Mouse (Mus musculus): ENCODE measurements around the gene Slc25a3. TPM values are rescaled to one million over a fixed set of nuclear protein-coding genes. Genes with fewer than 3 reads are reported as not detected.

Gene Slc25a3
- polyA plus RNA-seq (2012; ENCODE audit: low replicate concordance) = 449 and 476 TPM in 2 replicates

DNA sequence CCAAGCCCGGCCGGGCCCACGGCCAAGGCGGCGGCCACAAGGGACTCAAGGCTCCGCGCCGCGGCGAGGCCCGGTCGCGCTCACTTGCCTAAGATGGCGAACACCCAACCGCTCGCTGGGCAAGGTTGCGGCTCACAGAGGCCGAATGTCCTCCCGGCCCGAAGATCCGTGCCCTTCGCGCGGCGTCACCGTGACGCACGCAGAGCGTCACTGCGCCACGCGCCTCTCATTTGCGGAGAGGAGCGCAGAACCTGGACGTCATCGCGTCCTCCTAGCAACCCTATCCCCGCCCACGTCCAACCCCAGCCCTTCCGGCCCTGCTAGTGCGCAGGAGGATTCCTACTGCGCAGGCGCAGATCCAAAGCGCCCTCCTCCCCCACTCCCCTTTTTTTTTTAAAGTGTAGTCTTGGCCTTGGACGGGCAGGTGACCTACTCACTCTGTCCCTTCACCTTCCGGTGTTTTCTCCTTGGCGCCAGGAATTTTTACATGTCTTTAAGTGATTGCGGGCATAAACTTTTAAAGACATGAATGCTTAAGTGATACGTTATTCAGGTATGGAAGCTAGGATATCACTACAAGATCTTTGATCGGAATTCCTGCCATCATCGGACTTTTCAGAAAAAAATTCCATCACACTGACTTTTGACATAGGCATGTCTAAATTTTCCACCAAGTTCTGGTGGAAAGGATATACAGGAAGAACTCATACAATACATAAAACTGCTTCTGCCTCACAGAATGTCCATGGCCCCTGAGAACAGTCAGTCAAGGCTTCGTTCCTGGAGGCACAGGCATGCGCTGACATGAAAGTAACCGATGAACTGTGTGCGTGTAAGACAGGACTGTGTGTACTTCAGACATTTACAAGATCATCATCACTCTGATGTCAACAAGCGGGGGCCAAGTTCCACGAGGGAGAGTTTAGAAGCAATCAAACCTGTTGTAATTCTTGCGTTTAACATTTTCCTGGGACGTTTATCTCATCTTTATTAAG, at the start of gene Slc25a3:
Slc25a3 (minus strand) TSS at position 232 of the 995 bp plus-strand sequence.

DNA sequence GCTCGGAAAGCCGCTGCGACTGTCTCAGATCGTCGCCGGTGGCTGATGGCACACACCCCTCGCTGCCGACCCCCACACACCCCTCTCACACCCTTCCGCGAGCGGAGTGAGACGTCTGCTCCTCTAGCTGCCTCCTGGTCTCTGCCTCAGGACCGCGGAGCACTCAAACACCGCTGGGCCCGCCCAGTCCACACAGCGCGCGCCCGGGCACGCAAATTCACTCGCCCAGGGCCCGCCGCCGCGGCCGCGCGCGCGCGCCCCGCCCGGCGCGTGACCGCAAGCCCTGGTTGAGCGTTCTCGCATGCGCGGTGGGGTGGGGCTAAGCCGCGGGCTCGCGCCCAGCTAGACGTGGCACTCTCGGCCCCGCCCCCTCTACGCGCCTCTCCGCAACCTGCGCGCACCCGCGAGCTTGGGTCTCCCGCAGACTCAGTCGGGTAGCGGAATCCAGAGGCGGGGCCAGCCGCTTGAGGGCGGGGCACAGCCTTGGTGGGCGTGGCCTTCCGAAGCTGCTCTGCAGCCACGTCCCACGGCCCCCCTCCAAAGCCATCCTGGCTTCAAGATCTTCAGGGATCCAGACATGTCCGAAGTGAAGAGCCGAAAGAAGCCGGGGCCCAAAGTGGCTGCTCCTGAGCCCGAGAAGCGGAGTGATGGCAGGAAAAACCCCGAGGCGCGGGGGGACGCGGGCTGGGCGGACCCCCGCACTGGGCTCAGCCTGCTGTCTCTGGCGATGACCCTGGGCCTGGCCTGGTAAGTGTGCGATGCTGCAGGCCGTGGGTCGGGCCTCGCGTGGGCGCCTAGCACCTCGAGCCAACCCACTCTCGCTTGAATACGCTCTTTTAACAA, 41.1 kb downstream of the Slc25a3 start, which contains the start of the genes Apaf1 and Ikbip:
Apaf1 (minus strand) TSS at position 221 of the 843 bp plus-strand sequence.
Ikbip (plus strand) TSS at position 391 of the 843 bp plus-strand sequence.

Other genes starting within 250 kb of the Slc25a3 start
- gene Apaf1, start 41.3 kb downstream of the Slc25a3 start, polyA plus RNA-seq (2012; ENCODE audit: low replicate concordance) = 16.6 and 28.5 TPM in 2 replicates
- gene Ikbip, start 41.1 kb downstream of the Slc25a3 start, polyA plus RNA-seq (2012; ENCODE audit: low replicate concordance) = 3.6 and 4.6 TPM in 2 replicates
- gene Tmpo, start 57.3 kb upstream of the Slc25a3 start, polyA plus RNA-seq (2012; ENCODE audit: low replicate concordance) = 180 and 215 TPM in 2 replicates